In genomic region chr15:80831170-80831569, GRCm38 (mm10) we compare ENCODE assay signal across 13 mouse cellular contexts.
"Had no signal": no experiment of that assay in that cellular context is flagged by ENCODE, and none has a peak within 500 bp of the region (broad histone marks: within the 10 kb centered on the region; RNA-seq: fewer than 3 reads in every experiment).

No protein-coding gene starts in this region.

- H3K4me3 ChIP-seq: limb, embryonic 13.5 days; midbrain, embryonic 12.5 days; neural tube, embryonic 13.5 days had no signal

- H3K9ac ChIP-seq: limb, embryonic 13.5 days; midbrain, embryonic 12.5 days; neural tube, embryonic 13.5 days had no signal

- H3K27ac ChIP-seq: kidney, postnatal 0 days; limb, embryonic 13.5 days; midbrain, embryonic 12.5 days; neural tube, embryonic 13.5 days had no signal

- H3K36me3 ChIP-seq: limb, embryonic 13.5 days; midbrain, embryonic 12.5 days; neural tube, embryonic 13.5 days had no signal

- H3K9me3 ChIP-seq: limb, embryonic 13.5 days; midbrain, embryonic 12.5 days; neural tube, embryonic 13.5 days had no signal

- H3K4me2 ChIP-seq: limb, embryonic 13.5 days; midbrain, embryonic 12.5 days; neural tube, embryonic 13.5 days had no signal

- ATAC-seq: inflammation-experienced regulatory T-cells, adult 6 months; midbrain, embryonic 16.5 days had no signal

- H3K27me3 ChIP-seq: limb, embryonic 13.5 days; midbrain, embryonic 12.5 days; neural tube, embryonic 13.5 days had no signal

- DNase-seq: kidney, adult 8-10 months; kidney, postnatal 36 days; layer of hippocampus, adult 9-11 months; left cerebral cortex, postnatal 4 days; lung, adult 18-20 months; right cerebral cortex, postnatal 14 days; thymus, postnatal 36 days had no signal
